Mouse (Mus musculus) liver, embryonic 14.5 days (tissue): Measurements from ENCODE around the gene Sgcg. TPM values are rescaled to one million over a fixed set of nuclear protein-coding genes. Genes with fewer than 3 reads are reported as not detected.

Experiments used
- ATAC-seq: fragments of 200-750 bp; cut with Nextera tagmentation; 2 replicates; pipeline ENCODE4 v1.8.0; 2017; ENCODE audit warnings: moderate number of reproducible peaks, mild to moderate bottlenecking, moderate library complexity; ENCODE audit not compliant: insufficient read depth
- DNase-seq, 3 experiments: peaks; one replicate each; pipeline ENCODE4 v3.0.0-alpha.2; 2012 to 2013; ENCODE audit warnings: low read depth in 3 of 3, low spot score in 3 of 3
- H3K27ac ChIP-seq: fragments of 300-500 bp; sonication (generic); 2 replicates; pipeline ENCODE4 v1.5.1; 2014; ENCODE audit warnings: moderate library complexity, mild to moderate bottlenecking, control low read depth, inconsistent platforms
- H3K27me3 ChIP-seq: fragments of 300-500 bp; sonication (generic); 2 replicates; pipeline ENCODE4 v1.6.1; 2014; ENCODE audit warnings: mild to moderate bottlenecking, low read length, moderate library complexity; ENCODE audit not compliant: control insufficient read depth, insufficient read depth
- H3K36me3 ChIP-seq: fragments of 300-500 bp; sonication (generic); replicated peaks from 2 replicates; pipeline ENCODE4 v1.6.1; 2014; ENCODE audit warnings: low read depth; ENCODE audit not compliant: control insufficient read depth, insufficient read depth
- H3K4me1 ChIP-seq, 2 experiments: fragments of 200-500 bp in 1 of 2; fragments of 300-500 bp in 1 of 2; sonication (generic) in 1 of 2; replicated peaks; 2 replicates each; pipeline ENCODE4 v1.6.1; 2012 to 2014; ENCODE audit warnings: antibody characterized with exemption in 1 of 2, inconsistent platforms in 1 of 2, low read length in 1 of 2; ENCODE audit not compliant: control insufficient read depth in 2 of 2, insufficient read depth in 2 of 2
- H3K4me2 ChIP-seq: fragments of 300-500 bp; sonication (generic); 2 replicates; pipeline ENCODE4 v1.6.1; 2014; ENCODE audit warnings: low read depth, mild to moderate bottlenecking, control low read depth, moderate library complexity
- H3K4me3 ChIP-seq, 2 experiments: fragments of 200-500 bp in 1 of 2; fragments of 300-500 bp in 1 of 2; sonication (generic) in 1 of 2; 2 replicates each; pipeline ENCODE4 v1.5.1; 2012 to 2014; ENCODE audit warnings: low read depth in 2 of 2, low read length in 2 of 2, mild to moderate bottlenecking in 2 of 2, control low read depth in 1 of 2, inconsistent platforms in 1 of 2, moderate library complexity in 1 of 2; ENCODE audit not compliant: insufficient read depth in 1 of 2
- H3K9ac ChIP-seq: fragments of 300-500 bp; sonication (generic); replicated peaks from 2 replicates; pipeline ENCODE4 v1.6.1; 2014; ENCODE audit warnings: mild to moderate bottlenecking, control low read depth, moderate library complexity
- H3K9me3 ChIP-seq: fragments of 300-500 bp; sonication (generic); 2 replicates; pipeline ENCODE4 v1.6.1; 2016; ENCODE audit warnings: low read length, mixed read lengths; ENCODE audit not compliant: control insufficient read depth
- CTCF ChIP-seq: IDR thresholded peaks from 2 replicates; pipeline ENCODE4 v1.5.1; 2016; ENCODE audit warnings: antibody characterized with exemption, low read depth, control low read depth
- EP300 ChIP-seq: IDR thresholded peaks from 2 replicates; pipeline ENCODE4 v1.6.1; 2016; ENCODE audit warnings: antibody characterized with exemption, low read depth
- WGBS: fragments of 180-500 bp; shearing (Covaris S2); extraction: QIAGEN DNeasy Blood & Tissue Kit; methylation state at CpG from one replicate; pipeline ENCODE4 v1.1.7; 2014; ENCODE audit not compliant: insufficient replicate concordance; 5-methylcytosine and 5-hydroxymethylcytosine counted together
- polyA plus RNA-seq, 2 experiments: library from polyadenylated mRNA; depleted of rRNA in 1 of 2; stranded (reverse) in 1 of 2; unstranded in 1 of 2; fragments of >200 nt; fragmentation: Nextera tagmentation in 1 of 2; extraction: Ambion mirVana in 1 of 2; gene quantifications; 2 replicates each; pipeline versions ENCODE4 v1.2.1 to v1.2.3; 2012 to 2014

The Sgcg gene
- polyA plus RNA-seq, 2 experiments = 0.03 to 0.05 TPM

DNA sequence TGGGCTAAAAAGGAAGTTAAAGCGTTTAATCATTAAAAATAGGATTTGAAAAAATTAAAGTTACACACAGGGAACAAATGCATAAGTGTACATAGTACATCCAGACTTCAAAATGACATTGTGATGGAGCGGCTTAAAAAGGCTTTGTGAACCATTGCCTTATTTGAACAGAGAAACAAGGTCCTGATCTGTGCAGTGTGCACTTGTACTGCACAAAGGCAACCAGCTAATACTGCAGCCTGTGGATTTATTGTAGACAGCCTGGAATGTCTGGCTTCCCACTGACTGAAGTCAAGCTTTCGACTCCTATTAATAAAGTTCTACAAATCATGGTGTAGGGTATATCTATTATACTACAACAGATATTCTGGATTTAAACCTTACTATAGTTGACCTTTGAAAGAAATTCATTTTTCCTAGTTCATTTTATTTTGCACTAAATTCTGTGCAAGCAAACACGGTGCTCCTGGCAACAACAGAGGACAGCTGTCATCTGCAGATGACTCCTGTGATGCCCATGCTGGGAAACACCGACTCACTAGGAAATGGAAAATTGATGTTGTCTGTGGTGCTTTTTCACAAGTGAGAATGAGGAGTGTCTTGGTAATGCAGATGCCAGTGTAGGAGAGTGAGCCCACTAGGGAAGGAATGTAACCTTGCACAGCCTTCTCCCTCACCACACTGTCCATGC lies 33.8 kb downstream of the Sgcg start:
- Histone ChIP-seq H3K36me3 (no peaks in the 10 kb centered on the region), H3K27me3 (no peaks in the 10 kb centered on the region), H3K4me3 (no peak overlapping the region), H3K4me1 (peaks cover 5 to 7% of the 10 kb centered on the region in 2 experiments), H3K27ac (no peak overlapping the region), H3K9ac (no peak overlapping the region), H3K9me3 (no peaks in the 10 kb centered on the region), H3K4me2 (no peak overlapping the region)
- no peak for ATAC-seq
- WGBS = 68% methylated on average over 5 of the region's 5 CpGs
- TF ChIP-seq EP300 (no peak), CTCF (no peak)
- no peak for DNase-seq

DNA sequence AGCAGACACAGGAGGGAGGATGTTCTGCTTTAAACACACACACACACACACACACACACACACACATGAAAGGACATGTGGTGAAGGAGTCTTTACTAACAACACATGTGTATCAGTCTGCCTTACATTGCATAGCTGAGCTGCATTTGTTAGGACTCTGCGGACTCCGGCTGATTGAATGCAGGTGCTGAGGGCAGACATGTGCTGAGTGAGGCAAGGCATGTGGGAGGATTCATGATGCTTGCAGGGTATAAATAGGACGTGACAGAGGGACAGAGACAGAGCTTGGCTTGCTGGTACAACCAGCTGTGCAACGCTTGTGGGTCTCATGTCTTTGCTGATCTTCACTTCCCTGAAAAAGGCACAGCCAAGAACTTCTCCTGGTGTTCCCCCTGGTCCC lies 34.5 kb downstream of the Sgcg start:
- DNase-seq (no peak), ATAC-seq (no peak)
- no peak overlapping the region for H3K4me3 ChIP-seq
- no peaks in the 10 kb centered on the region for H3K9me3 ChIP-seq
- no peak overlapping the region for H3K27ac ChIP-seq
- H3K36me3 ChIP-seq = no peaks in the 10 kb centered on the region
- TF ChIP-seq EP300 = no peak
- TF ChIP-seq CTCF = no peak
- no peak overlapping the region for H3K9ac ChIP-seq
- 66% methylated on average over 4 of the region's 4 CpGs for WGBS
- no peaks in the 10 kb centered on the region for H3K27me3 ChIP-seq
- H3K4me2 ChIP-seq = no peak overlapping the region
- H3K4me1 ChIP-seq = no peaks in the 10 kb centered on the region

GRCm38 (mm10) chr14:61222506-61222905 lies 35.8 kb downstream of the Sgcg start:
- H3K4me2 ChIP-seq = no peak overlapping the region
- H3K36me3 ChIP-seq = no peaks in the 10 kb centered on the region
- no peak overlapping the region for H3K9ac ChIP-seq
- no peaks in the 10 kb centered on the region for H3K27me3 ChIP-seq
- 59% methylated on average over 6 of the region's 6 CpGs for WGBS
- TF ChIP-seq EP300 (no peak), CTCF (no peak)
- ATAC-seq (no peak), DNase-seq (no peak)
- no peaks in the 10 kb centered on the region for H3K9me3 ChIP-seq
- H3K4me1 ChIP-seq = no peaks in the 10 kb centered on the region
- no peak overlapping the region for H3K27ac ChIP-seq
- no peak overlapping the region for H3K4me3 ChIP-seq

DNA sequence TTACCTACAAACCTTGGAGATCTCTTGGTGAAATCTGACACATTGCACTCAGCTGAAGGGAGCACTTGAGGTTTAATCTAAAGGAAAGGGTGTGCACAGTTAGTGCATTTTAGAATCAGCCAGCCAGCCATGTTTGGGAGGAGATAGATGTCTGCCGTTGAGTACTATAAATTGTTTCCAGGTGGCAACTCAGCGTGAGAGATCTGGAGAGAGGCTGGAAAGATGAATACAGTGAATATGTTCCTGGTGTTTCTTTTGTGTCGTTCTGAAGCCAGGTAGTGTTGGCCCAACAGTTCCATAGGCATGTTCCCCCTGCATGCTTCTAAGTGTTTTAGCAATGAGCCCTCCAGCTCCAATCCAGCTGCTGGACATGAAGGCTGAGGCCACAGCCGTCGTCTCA lies 37.1 kb downstream of the Sgcg start:
- no peaks in the 10 kb centered on the region for H3K4me1 ChIP-seq
- no peak overlapping the region for H3K4me3 ChIP-seq
- no peaks in the 10 kb centered on the region for H3K36me3 ChIP-seq
- no peak for DNase-seq
- H3K9me3 ChIP-seq = no peaks in the 10 kb centered on the region
- H3K27ac ChIP-seq = no peak overlapping the region
- no peak for TF ChIP-seq EP300
- no peak for TF ChIP-seq CTCF
- H3K4me2 ChIP-seq = no peak overlapping the region
- 74% methylated on average over 5 of the region's 5 CpGs for WGBS
- no peak for ATAC-seq
- no peak overlapping the region for H3K9ac ChIP-seq
- no peaks in the 10 kb centered on the region for H3K27me3 ChIP-seq

DNA sequence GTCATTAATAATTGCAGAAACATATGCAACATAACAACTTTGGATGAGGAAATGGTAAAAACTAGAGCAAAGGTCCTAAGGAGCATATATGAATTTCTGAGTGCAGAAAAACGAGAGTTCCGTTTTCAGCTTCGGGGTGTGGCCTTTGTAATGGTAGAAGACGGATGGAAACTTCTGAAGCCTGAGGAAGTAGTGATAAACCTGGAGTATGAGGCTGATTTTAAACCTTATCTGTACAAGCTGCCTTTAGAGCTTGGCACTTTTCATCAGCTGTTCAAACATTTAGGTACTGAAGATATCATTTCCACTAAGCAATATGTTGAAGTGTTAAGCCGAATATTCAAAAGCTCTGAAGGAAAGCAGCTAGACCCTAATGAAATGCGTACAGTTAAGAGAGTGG lies 46.5 kb downstream of the Sgcg start:
- WGBS = 83% methylated on average over 6 of the region's 6 CpGs
- no peak for TF ChIP-seq EP300
- no peak for TF ChIP-seq CTCF

More for the DNA sequence above, 46.5 kb downstream of the Sgcg start:
- H3K4me2 ChIP-seq = no peak overlapping the region
- DNase-seq (no peak), ATAC-seq (no peak)
- H3K27ac ChIP-seq = no peak overlapping the region
- no peak overlapping the region for H3K9ac ChIP-seq
- H3K36me3 ChIP-seq = no peaks in the 10 kb centered on the region
- H3K9me3 ChIP-seq = peaks cover 23% of the 10 kb centered on the region
- no peak overlapping the region for H3K4me3 ChIP-seq
- H3K4me1 ChIP-seq = no peaks in the 10 kb centered on the region
- no peaks in the 10 kb centered on the region for H3K27me3 ChIP-seq
